Mouse (Mus musculus): ENCODE measurements around the gene Cd163.

- TF ChIP-seq CTCF (IDR thresholded peaks at IDR 0.05; ENCODE audit: low read depth), result no peak
- TF ChIP-seq EP300 (IDR thresholded peaks at IDR 0.05; ENCODE audit: low read depth), result no peak
These were observed 17.3 kb downstream of the Cd163 start for GRCm38 (mm10) chr6:124321481-124322475.

Measured in liver, postnatal 0 days (tissue).